Mouse (Mus musculus): ENCODE measurements at regions not wholly inside any gene's neighbourhood (a gene's known extent, or its start where the extent isn't known, plus 50 kb on each side); places are given as distances from the start of the nearest gene placed in this dataset.

DNA sequence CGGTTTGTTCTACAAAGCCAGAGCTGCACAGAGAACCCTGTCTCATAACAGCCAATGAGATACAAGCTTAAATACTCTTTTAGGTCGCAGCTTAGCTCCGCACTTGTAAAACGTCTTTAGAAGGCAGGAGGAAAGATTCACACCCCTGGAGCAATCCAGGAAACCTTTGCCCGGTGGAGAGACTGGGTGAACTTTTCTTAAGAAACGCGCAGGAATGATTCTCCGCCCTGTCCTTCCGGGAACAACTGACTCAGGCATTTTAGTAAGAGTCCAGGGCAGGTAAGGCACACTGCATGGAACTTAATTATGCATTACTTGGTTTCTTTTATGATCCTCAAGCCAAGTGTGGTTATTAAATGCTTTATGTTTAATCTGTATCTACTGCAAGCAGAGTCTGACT lies 70.0 kb upstream of the Ralgps2 start:
- no peak for TF ChIP-seq CTCF (conservative IDR thresholded peaks at IDR 0.05; ENCODE audit: insufficient read depth, insufficient read length, low read depth, low read length)
- no peak for TF ChIP-seq POLR2A (IDR thresholded peaks at IDR 0.05; ENCODE audit: low read depth, low read length)

All from kidney, adult 2 months (tissue).